Mouse (Mus musculus): ENCODE results near the gene Chst5.
"Not testable (repeated sequence)": the region's sequence is repeated elsewhere in the genome, so short reads cannot be mapped to it uniquely, and the experiment has no call there.

The Chst5 gene

DNA sequence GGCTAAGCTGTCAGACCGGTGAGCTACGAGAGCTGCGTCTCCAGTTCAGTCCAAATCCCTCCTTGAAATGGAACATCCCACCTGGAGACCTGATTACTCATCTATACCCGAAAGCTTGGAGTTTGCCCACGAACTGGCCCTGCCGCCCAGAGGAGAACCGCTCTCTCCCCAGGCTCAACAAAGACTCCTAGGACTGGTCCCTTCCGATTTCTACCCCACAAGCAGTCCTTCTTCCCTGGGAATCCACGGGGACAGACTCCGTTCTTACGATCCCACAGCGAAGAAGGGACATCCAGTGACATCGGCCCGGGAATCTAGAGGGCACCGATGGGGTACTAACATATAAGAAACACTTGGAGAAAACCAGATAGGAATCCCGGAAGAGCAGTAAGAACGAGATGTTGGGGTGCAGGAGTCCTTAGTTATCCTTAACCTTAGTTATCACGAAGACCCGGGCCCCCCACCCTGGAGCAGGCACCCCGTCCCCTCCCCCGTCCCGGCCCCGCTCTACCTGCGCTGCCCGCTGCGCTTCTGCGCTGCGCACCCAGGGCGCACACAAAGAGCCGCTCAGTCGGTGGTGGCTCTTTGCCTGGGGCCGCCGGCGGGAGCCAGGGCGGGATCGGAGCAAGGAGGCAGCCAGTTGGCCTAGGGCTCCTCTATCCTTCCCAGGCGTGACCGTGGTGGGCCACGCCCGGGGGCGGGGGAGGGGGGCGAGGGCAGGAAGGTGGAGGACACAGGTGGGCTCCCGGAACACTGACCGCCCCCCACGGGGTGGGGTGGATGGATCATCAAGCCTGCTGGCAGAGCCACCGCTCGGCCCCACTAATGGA lies at the start of gene Chst5:
TSS of gene Chst5 (minus strand) at position 827 of the 830 bp plus-strand sequence.
- DNase-seq (ENCODE audit: low spot score) = no peak

DNA sequence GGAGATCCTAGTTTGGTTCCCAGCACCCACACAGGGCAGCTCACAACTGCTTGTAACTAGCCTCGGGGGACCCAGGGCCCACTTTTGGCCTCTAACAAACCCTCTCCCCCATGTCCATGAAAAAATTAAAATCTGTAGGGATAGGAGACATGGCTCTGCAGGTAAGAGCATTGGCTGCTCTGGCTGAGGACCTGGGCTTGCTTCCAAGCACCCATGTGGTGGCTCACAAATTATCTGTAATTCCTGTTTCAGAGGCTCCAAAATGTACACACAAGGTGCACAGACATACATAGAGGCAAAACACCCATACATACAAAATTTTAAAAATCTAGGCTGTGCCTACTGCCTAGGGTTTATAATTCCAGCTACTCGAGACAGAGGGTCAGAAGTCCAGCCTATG lies 47.0 kb upstream of the Chst5 start:
- DNase-seq (ENCODE audit: low spot score) = no peak

DNA sequence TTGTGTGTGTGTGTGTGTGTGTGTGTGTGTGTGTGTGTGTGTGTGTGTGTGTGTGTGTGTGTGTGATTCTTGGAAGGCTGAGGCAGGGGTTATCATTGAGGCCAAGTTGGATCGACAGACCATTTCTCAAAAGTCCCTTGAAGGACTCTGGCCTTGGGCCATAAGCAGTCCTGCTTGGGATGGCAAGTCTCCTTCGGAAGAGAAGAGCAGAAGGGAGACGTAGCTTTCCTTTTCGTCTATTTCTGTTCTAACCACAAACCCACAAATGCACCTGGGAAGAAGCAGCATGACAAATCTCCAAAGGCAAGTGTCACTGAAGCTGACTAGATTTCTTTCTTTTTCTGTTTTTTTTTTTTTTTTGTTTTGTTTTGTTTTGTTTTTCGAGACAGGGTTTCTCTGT lies 45.6 kb upstream of the Chst5 start:
- no peak for DNase-seq (ENCODE audit: low spot score)

DNA sequence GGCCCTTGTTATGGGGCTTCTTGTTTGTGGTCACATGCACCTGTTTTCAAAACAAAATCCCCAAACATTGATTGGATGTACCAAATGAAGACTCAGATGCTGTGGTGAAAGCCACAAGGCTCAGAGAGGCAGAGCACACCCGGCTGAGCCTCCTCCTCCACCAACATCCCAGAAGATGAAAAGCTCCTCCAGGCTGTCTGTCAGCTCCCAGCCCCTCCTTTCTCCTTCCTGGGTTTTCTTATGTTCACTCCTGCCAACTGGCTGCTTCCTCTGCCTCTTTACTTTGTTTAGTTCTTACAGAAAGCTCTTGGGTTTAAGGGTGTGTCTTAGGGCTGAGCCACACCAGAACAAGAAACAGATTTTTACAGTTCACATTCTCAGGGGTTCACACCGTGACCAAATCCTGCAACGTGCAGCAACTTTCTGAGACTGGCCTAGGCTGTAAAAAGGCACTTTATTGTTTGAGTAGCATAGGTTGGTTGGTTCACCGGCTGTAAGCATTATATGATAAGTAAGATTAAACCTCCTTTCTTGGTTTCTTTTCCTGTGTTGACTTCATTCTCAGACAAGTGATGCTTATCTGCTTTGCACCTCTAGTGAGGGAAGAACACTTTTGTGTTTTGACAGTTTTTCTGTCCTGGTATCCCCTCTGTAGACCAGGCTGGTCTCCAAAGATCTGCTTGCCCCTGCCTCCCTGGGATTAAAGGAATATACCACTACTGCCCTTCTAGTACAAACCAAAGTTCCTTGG lies 44.8 kb upstream of the Chst5 start:
- DNase-seq (ENCODE audit: low spot score) = peak; percentile 15

DNA sequence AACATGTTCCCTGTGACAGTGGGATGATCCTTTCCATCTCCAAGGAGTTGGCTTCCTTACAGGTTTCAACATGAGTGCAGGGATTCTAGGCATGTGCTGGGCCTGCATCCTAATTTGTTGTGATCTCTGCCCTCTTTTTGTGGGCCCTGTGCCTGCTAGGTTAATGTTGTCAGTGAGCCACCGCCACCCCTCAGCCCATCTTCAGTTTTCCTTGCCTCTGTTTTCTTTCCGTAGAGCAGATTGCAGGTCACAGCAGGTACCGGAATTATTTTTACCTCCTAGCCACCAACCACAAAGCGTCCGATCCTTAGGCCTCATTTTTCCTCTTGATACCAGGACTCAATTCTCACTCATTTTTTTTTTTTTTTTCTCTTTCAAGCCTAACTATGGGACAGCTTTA lies 41.7 kb upstream of the Chst5 start:
- no peak for DNase-seq (ENCODE audit: low spot score)

DNA sequence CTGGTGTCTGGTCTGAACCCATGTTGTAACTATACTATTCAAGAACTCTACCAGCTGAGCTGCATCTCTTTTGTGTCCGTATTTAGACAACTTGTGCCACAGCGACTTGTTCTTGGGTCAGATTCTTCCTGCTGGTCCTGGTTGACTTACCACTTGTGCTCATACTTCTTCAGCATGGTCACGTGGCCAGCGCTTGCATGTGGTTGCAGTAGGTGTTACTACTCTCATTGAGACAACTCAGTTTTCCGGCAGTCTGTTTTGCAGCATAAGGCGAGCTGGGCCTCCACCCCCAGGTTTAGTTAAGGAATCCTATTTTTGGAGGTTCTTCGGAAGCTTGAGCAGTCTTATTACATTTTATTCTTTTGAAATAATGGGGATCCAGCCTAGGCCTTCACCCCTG lies 41.1 kb upstream of the Chst5 start:
- DNase-seq (ENCODE audit: low spot score) = peak; percentile 38

DNA sequence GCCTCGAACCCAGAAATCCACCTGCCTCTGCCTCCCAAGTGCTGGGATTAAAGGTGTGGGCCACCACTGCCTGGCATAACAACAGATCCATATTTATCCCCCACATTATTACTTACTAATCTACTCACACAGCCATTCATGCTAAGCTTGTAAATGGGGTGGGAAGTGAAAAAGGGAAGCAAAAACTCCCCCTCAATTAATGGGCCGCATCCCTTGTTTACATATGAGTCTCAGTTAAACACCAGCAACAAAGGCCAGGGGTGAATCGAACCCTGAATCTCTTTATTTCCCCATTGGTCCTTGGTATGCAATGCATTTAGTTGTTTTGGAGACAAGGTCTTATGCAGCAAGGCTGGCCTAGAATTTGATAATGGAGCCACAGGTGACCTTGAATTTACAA lies 40.6 kb upstream of the Chst5 start:
- DNase-seq (ENCODE audit: low spot score) = no peak

DNA sequence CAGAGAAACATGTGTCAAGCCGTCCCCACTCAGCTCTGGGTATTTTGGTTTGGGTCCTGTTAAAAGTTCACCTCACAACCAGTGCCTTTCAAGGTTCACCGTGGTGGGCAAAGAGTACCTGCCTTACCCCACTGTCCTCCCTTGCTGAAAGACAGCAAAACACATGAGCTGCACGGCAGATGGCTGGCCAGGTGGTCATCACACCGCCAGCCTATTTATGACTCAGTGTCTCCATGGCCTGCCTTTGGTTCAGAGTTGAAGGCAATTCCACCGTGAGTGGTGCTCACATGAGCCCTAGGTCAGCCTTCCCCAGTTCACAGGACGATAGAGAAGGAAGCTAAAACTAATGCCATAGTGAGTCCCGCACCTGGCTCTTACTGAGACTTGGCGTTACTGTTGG lies 37.7 kb upstream of the Chst5 start:
- DNase-seq (ENCODE audit: low spot score) = no peak

DNA sequence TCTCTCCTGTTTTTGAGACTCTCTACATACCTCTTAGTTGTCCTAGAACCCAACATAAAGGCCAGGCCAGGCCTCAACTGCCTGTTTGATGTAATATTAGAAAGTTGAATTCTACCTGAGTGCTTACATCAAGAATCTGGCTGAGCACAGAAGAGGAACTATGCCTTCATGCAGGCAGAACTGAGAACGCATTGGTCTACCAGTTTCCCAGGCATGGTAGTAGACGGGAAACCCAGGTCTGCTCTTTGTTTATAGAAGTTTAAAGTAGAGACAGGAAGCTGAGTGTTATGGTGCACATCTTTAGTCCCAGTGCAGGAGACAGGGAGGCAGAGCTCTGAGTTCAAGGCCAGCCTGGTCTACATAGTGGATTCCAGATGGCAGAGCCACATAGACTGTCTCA lies 36.9 kb upstream of the Chst5 start:
- DNase-seq (ENCODE audit: low spot score) = no peak

DNA sequence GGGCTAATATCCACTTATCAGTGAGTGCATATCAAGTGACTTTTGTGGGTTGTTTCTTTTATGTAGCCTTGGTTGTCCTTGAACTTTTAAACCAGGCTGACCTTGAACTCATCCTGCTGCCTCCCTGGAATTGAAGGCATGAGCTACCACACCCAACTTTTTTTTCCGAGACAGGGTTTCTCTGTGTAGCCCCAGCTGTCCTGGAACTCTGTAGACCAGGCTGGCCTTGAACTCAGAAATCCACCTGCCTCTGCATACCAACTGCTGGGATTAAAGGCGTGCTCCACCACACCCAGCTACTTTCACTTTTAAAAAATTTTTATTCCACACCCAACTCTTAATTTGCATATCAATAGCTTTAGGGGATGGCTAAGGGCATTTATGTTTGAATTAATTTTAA lies 33.3 kb upstream of the Chst5 start:
- no peak for DNase-seq (ENCODE audit: low spot score)

DNA sequence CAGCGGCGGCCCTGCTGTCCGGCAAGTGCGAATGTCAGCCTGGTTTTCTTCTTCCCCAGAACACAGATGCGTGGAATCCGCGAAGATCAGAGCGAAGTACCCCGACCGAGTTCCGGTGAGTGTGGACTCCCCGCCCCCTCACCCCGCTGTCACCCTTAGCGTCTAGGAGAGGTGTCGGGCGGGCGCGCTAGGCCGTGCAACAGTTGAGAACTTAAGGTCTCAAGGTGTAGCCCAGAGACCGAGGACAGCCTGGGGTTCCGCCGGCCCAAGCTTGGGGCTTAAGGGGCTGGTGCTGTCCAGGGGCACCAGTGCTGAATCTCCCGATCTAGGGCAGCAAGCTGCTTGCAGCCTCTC lies 30.8 kb upstream of the Chst5 start:
- peak; percentile 27 for DNase-seq (ENCODE audit: low spot score)

DNA sequence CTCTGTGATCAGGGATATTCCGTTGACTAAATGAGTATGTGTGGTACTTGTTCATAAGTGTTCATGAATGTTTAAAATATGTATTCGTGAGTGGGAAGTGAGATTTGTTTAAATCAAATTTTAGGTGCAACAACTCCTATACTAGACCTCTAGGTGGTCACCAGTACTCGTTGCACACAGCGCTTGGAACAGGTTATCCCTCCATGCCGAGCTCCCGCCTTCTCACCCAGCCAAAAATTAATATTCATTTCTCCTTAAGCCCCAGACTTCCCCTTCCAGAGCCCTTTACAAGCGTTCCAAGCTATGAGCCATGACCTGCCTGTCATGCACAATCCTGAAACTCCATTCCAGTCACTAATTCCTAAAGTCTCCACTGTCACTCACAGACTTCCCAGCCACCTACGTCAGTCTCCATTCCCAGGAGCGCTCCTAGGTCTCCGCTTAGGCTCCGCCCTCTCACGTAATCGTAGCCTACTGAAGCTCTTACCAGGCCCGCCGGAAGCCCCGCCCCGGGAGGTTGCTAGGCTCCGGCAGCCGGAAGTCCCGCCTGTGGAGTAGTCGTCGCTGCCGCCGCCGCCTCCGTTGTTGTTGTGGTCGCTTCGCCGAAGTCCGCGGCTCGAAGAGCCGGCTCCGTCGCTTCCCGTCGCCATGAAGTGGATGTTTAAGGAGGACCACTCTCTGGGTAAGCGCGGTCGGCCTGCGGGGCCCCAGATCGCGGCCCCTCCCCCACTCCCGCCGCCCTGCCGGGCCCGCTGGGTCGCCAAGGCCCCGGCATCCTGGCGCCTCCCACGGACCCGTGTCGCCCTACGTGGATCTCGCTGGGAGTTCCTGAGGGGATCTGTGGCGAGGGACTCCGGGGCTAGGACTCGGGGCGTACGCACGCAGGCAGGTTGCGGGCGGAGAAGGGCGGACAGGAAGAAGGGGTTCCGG lies 30.2 kb upstream of the Chst5 start, which contains the start of gene Gabarapl2:
TSS of gene Gabarapl2 (plus strand) at position 533 of the 930 bp plus-strand sequence.
- peak; percentile 99 for DNase-seq (ENCODE audit: low spot score)

DNA sequence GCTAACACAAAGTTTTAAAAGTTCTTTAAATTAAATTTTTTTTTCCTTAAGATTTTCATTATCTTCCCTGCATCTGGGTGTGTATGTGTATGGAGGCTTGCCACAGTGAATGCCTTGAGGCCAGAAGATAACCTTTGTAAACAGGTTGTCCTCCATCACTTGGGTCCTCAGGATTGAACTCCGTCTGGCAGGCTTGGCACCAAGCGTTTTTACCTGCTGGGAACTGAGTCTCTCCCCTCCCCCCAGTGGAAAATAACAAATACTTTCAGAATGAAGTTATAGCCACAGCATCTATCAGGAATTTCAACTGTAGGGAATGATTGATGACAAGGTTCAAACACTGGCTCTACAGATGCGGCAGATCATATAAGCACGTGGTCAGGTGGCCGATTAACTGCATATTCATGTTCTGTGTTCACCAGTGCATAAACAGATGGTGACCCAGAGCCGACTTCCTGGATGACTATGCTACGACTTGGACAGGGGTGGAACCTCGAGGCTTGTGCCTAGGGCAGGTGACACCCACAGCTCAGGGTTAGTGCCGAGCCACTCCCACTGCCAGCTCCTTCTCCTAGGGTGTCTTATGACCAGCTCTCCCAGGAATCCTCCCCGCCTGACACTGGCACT lies 29.4 kb upstream of the Chst5 start:
- DNase-seq (ENCODE audit: low spot score) = peak; percentile 67

DNA sequence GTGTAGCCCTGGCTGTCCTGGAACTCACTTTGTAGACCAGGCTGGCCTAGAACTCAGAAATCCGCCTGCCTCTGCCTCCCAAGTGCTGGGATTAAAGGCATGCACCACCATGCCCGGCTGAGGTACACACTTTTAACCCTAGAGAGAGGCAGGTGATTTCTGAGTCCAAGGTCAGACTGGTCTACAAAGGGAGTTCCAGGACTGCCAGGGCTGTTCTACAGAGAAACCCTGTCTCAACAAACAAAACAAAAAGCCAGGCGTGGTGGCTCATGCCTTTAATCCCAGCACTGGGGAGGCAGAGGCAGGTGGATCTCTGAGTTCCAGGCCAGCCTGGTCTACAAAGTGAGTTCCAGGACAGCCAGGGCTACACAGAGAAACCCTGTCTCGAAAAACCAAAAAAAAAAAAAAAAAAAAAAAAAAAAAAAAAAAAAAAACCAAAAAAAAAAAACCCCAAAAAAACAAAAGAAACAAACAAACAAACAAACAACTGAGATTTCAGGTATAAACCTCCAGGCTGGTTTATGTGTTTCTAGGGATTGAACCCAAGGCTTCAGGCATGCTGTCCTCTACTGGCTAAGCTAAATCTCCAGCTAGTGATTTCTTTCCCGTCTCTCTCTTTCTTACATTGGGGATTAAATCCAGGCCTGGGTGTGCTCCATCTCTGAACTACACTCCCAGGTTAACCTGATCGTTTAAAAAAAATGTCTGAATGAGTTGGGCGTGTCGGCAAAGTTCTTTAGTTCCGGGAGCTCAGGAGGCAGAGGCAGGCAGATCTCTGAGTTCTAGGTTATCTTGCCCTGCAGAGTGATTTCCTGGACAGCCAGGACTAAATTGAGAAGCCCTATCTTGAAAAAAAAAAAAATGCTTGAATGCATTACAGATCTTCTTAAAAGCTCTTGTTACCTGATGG lies 28.1 kb upstream of the Chst5 start:
- DNase-seq (ENCODE audit: low spot score) = not testable (repeated sequence)

DNA sequence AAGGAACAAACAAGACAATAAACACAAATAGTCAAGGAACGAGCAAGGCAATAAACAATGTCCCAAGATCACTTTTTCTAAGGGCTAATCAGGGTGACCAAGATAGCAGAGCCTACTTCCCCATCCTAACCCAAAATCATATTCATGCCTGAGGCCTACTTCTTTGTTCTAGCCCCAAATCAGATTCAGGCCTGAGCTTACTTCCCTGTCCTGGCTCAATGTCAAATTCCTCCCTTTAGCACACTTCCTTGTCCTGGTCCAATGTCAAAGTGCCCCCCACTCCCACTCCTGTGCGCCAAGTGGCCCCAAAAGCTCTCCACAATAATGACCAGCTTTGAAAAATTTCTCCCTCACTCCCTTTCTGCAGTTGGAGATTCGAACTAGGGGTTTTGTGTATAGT lies 26.9 kb upstream of the Chst5 start:
- no peak for DNase-seq (ENCODE audit: low spot score)

DNA sequence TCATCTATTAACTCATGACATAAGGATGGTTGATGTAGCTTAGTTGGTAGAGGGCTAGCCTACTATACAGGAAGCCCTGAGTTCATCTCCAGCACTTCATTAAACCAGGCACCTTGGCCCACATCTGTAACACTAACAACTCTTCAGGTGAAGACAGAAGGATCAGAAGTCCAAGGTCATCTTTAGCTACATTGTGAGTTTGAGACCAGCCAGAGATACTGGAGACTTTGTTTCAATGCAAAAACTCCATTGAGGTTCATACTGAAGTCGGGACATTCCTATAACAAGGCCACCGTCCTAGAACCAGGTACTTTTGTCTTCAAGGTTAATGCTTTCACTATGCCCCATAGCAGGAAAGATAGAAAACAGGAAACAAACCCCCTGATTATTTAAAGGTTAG lies 24.0 kb upstream of the Chst5 start:
- DNase-seq (ENCODE audit: low spot score) = no peak

DNA sequence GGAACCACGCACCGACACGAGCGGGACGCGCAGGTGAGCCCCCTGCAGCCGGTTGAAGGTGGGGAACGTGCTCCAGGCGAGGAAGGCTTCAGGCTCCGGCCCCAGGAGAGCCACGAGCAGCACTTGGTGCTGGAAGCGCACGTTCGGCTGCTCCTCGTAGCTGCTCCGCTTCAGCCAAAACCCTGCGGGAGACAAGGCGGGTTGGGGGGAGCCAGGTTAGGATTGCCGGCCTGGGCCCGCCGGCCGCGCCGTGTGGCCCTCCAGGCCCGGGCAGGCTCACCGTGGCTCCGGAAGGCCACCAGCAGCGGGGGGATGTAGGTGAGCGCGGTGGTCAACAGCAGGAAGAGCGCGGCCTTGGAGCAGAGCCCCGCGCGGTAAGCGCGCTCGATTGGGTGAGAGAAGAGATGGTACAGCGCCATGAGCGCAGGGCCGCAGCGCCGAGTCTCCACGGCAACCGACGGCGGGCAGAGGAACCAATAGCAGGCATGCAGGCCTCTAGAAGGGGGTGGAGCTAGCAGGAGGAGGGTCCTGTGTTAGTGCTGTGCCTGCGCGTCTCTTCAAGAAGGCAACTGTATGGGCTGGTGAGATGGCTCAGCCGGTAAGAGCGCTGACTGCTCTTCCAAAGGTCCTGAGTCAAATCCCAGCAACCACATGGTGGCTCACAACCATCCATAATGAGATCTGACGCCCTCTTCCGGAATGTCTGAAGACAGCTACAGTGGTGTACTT lies 23.3 kb upstream of the Chst5 start, which contains the start of gene Tmem231:
TSS of gene Tmem231 (minus strand) at position 534 of the 729 bp plus-strand sequence.
- peak; percentile 93 for DNase-seq (ENCODE audit: low spot score)

DNA sequence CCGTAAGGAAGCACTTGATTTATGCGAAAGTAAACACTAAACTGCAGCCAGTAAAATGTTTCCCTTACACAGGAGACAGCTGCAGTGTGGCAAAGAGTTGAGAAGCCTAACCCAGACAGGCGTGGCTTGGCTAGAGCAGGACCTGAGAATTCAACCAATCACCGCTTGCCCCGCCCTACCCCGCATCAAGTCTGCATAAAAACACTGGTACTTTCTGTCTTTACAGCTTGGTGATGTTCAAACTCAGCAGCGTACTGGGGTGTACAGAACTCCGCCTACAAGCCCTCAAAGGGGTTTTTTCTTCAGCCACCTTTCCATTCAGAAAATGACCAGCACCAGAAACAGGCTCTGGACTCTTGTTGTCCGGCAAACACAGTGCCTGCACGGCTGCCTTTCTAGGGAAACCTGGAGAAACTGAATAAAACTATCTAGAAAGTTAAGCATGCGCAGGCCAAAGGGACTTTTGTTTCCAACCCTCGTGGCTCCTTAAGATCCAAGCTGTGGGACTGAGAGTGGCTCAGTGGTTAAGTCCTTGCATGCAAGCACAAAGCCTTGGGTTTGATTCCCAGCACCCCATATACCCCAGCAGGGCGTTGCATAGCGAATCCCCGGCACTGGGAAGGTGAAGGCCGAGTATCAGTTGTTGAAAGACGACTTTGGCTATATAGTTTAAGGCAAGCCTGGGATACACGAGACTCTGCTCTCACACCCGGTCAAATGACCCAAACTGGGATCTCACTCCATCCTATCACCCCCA lies 22.5 kb upstream of the Chst5 start:
- DNase-seq (ENCODE audit: low spot score) = peak; percentile 66

DNA sequence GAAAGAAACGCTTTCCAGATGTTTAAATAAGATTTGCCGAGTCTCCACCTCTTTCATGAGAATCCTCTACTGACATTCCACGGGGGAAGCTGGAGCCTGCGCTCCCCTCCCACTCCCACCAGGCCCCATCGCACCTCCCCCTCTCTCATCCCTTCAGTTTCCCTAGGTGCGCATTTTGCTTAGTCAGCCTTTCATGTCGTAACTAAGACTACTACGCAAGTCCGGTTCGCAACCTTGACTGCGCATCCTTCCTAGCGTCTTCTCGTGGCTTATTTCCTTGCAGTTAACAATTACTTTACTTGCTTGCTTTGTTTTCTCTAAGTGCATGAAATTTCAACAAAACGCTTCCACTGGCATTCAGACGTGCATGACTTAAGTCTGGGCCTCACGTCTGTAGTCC lies 21.5 kb upstream of the Chst5 start:
- no peak for DNase-seq (ENCODE audit: low spot score)
